Mouse (Mus musculus): Measurements from ENCODE around the gene Dlgap5. TPM values are rescaled to one million over a fixed set of nuclear protein-coding genes. Genes with fewer than 3 reads are reported as not detected.

The Dlgap5 gene
- polyA plus RNA-seq, 1 experiment from 2014 or later = 37.0 TPM

DNA sequence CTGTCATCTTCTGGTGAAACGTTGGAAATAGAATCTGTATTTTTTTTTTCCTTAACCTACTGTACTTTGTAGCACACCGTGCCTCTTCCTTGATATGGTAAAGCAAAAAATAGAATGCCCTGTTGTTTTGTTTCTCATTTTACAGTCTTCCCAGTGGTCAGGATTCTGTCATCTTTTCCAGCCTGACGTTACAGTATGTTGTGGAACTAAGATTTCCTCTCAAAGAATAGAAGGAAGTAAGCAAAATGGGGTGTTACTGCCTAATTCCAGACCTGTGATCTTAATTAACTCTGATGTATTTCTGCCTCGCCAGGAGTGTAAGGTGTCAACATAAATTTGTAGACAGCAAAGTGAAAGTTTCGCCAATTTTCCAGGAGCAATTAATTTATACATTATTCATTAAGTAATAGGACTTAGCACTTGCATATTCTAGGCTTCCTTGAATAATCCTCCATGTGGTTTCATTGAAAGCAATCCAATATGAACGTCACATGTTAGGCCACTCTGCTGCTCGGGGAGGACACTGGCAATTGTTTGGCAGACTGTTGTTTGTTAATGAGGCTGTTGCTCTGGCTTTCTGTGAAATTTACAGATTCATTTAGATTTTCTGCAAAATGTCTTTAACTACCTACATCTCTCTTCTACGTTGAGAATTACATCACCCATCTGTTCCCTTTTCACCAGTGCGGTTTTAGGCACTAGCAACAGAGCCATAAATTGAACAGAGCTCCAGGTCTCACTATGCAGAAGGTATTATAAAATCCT lies 27.3 kb upstream of the Dlgap5 start:
- Histone ChIP-seq H3K4me3 (replicated peaks; ENCODE audit: low read length) (no peak overlapping the region), H3K4me2 (ENCODE audit: low read depth, low read length) (no peak overlapping the region), H3K9ac (ENCODE audit: low read length) (no peak overlapping the region), H3K36me3 (ENCODE audit: control insufficient read depth, insufficient read depth, low read length) (no peaks in the 10 kb centered on the region), H3K4me1 (ENCODE audit: control insufficient read depth, insufficient read depth, low read length) (no peaks in the 10 kb centered on the region), H3K27ac (ENCODE audit: low read length) (no peak overlapping the region), H3K9me3 (replicated peaks; ENCODE audit: control insufficient read depth, low read length) (no peaks in the 10 kb centered on the region), H3K27me3 (ENCODE audit: control insufficient read depth, insufficient read depth, low read length) (no peaks in the 10 kb centered on the region)
- WGBS = 64% methylated on average over 9 of the region's 9 CpGs
- no peak for ATAC-seq (ENCODE audit: insufficient read depth, low FRiP score)

DNA sequence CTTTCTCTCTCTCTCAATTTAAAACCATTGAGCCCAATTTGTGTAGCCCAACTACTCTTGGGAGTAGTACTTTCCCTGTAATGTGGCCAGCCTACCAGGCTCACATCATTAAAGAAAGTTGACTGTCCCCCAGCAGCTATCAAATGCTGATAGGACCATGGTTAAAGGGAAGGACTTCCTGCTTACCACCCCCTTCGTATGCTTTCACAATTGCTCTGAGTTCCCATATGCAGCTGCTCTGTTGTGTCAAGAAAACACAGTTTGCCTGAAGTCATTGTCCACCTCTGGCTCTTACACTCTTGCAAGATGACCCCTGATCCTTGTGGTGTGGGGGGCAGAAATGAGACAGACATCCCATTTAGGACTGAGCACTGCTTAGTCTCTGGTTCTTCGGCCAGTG lies 26.7 kb upstream of the Dlgap5 start:
- no peaks in the 10 kb centered on the region for H3K4me1 ChIP-seq (ENCODE audit: control insufficient read depth, insufficient read depth, low read length)
- no peak overlapping the region for H3K4me2 ChIP-seq (ENCODE audit: low read depth, low read length)
- H3K36me3 ChIP-seq (ENCODE audit: control insufficient read depth, insufficient read depth, low read length) = no peaks in the 10 kb centered on the region
- no peak for ATAC-seq (ENCODE audit: insufficient read depth, low FRiP score)
- no peaks in the 10 kb centered on the region for H3K27me3 ChIP-seq (ENCODE audit: control insufficient read depth, insufficient read depth, low read length)
- no peak overlapping the region for H3K27ac ChIP-seq (ENCODE audit: low read length)
- no peak overlapping the region for H3K4me3 ChIP-seq (replicated peaks; ENCODE audit: low read length)
- H3K9me3 ChIP-seq (replicated peaks; ENCODE audit: control insufficient read depth, low read length) = peaks cover 3% of the 10 kb centered on the region; the same call in 1 of the 2 replicates
- H3K9ac ChIP-seq (ENCODE audit: low read length) = no peak overlapping the region
- WGBS = 64% methylated on average over 2 of the region's 2 CpGs

DNA sequence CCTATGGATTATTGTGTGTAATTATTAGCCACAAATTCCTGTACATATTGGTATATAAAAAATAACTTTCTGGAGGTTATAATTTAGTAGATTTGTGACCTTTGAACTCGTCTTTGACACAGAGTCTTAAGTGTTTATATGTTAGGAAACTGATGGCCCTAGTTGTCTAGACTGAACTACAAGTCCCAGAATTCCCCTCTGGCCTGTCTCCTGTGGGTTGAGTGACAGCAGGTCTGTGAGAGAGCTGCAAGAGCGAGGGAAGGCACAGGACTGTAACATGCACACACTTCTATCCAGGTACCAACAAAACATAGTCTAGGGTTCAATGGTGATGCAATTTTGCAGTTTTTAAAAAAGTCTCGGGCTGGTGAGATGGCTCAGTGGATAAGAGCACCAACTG lies 20.7 kb upstream of the Dlgap5 start:
- H3K4me2 ChIP-seq (ENCODE audit: low read depth, low read length) = no peak overlapping the region
- no peak overlapping the region for H3K27ac ChIP-seq (ENCODE audit: low read length)
- H3K36me3 ChIP-seq (ENCODE audit: control insufficient read depth, insufficient read depth, low read length) = no peaks in the 10 kb centered on the region
- H3K4me3 ChIP-seq (replicated peaks; ENCODE audit: low read length) = no peak overlapping the region
- no peaks in the 10 kb centered on the region for H3K27me3 ChIP-seq (ENCODE audit: control insufficient read depth, insufficient read depth, low read length)
- no peaks in the 10 kb centered on the region for H3K4me1 ChIP-seq (ENCODE audit: control insufficient read depth, insufficient read depth, low read length)
- WGBS = 66% methylated on average over 3 of the region's 3 CpGs
- no peak overlapping the region for H3K9ac ChIP-seq (ENCODE audit: low read length)
- peaks cover 5% of the 10 kb centered on the region; the same call in 1 of the 2 replicates for H3K9me3 ChIP-seq (replicated peaks; ENCODE audit: control insufficient read depth, low read length)
- no peak for ATAC-seq (ENCODE audit: insufficient read depth, low FRiP score)

DNA sequence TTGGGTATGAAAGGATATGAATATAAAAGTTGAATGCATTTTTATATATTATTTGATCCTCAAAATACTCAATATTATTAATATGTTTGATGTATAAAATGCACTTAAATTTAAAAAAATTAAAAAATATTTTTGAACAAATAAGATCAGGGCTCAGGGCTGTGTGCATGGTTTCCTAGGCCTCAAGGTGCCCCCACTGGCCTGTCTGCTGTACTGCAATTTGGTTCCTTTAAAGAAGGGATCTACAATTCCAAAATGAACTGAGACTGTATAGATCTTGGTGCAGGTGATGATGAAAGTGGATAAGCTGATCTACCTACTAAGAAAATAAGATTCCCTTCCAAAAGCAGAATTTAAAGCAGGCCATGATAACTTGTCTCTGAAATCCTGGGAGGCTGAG lies 14.8 kb upstream of the Dlgap5 start:
- no peak for ATAC-seq (ENCODE audit: insufficient read depth, low FRiP score)
- no peaks in the 10 kb centered on the region for H3K27me3 ChIP-seq (ENCODE audit: control insufficient read depth, insufficient read depth, low read length)
- no peak overlapping the region for H3K9ac ChIP-seq (ENCODE audit: low read length)
- no peaks in the 10 kb centered on the region for H3K4me1 ChIP-seq (ENCODE audit: control insufficient read depth, insufficient read depth, low read length)
- H3K36me3 ChIP-seq (ENCODE audit: control insufficient read depth, insufficient read depth, low read length) = no peaks in the 10 kb centered on the region
- H3K4me3 ChIP-seq (replicated peaks; ENCODE audit: low read length) = no peak overlapping the region
- H3K27ac ChIP-seq (ENCODE audit: low read length) = no peak overlapping the region
- H3K9me3 ChIP-seq (replicated peaks; ENCODE audit: control insufficient read depth, low read length) = no peaks in the 10 kb centered on the region
- no peak overlapping the region for H3K4me2 ChIP-seq (ENCODE audit: low read depth, low read length)

DNA sequence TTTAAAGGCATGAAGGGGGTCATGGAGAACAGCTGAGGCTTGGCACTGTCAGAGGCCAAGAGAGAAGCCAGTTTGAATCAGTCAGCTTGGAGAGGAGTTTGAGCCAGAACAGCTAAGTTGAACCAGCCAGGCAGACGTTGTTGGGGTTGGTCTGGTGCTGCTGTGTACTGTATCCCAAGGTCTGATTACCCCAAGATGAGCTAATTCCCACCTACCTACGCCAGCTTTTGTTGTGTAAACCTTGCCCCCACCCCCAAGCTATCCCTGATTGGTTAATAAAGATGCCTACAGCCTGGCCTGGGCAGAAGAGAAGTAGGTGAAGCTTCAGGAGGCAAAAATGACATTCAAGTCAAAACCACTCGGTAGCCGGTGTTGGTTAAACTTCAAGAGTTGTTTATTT lies 4.3 kb upstream of the Dlgap5 start:
- Histone ChIP-seq H3K4me1 (ENCODE audit: control insufficient read depth, insufficient read depth, low read length) (peaks cover 4% of the 10 kb centered on the region), H3K9me3 (replicated peaks; ENCODE audit: control insufficient read depth, low read length) (no peaks in the 10 kb centered on the region), H3K4me3 (replicated peaks; ENCODE audit: low read length) (no peak overlapping the region), H3K27me3 (ENCODE audit: control insufficient read depth, insufficient read depth, low read length) (no peaks in the 10 kb centered on the region), H3K36me3 (ENCODE audit: control insufficient read depth, insufficient read depth, low read length) (no peaks in the 10 kb centered on the region), H3K4me2 (ENCODE audit: low read depth, low read length) (no peak overlapping the region), H3K27ac (ENCODE audit: low read length) (no peak overlapping the region), H3K9ac (ENCODE audit: low read length) (no peak overlapping the region)
- 70% methylated on average over 4 of the region's 4 CpGs for WGBS
- no peak for ATAC-seq (ENCODE audit: insufficient read depth, low FRiP score)

DNA sequence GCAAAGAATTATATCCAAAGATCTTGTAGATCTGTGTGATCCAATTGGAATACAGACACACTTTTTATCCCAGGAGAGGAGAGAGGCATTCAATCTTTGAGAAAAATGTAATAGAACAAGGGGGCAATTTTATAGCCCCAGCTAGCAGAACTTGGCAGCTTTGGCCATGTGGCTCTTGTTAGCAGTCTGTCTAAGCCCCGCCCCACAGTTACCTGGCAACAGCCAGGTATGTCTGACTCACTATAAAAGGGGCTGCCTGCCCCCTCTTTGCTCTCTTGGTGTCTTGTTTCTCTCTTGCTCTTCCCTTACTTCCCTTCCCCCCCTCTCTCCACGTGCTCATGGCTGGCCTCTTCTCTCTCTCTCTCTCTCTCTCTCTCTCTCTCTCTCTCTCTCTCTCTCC lies 3.4 kb upstream of the Dlgap5 start:
- Histone ChIP-seq H3K9ac (ENCODE audit: low read length) (no peak overlapping the region), H3K36me3 (ENCODE audit: control insufficient read depth, insufficient read depth, low read length) (no peaks in the 10 kb centered on the region), H3K4me2 (ENCODE audit: low read depth, low read length) (no peak overlapping the region), H3K27me3 (ENCODE audit: control insufficient read depth, insufficient read depth, low read length) (no peaks in the 10 kb centered on the region), H3K4me3 (replicated peaks; ENCODE audit: low read length) (no peak overlapping the region), H3K4me1 (ENCODE audit: control insufficient read depth, insufficient read depth, low read length) (peaks cover 11% of the 10 kb centered on the region), H3K9me3 (replicated peaks; ENCODE audit: control insufficient read depth, low read length) (no peaks in the 10 kb centered on the region), H3K27ac (ENCODE audit: low read length) (no peak overlapping the region)
- WGBS = 36% methylated on average over 2 of the region's 2 CpGs
- ATAC-seq (ENCODE audit: insufficient read depth, low FRiP score) = no peak

DNA sequence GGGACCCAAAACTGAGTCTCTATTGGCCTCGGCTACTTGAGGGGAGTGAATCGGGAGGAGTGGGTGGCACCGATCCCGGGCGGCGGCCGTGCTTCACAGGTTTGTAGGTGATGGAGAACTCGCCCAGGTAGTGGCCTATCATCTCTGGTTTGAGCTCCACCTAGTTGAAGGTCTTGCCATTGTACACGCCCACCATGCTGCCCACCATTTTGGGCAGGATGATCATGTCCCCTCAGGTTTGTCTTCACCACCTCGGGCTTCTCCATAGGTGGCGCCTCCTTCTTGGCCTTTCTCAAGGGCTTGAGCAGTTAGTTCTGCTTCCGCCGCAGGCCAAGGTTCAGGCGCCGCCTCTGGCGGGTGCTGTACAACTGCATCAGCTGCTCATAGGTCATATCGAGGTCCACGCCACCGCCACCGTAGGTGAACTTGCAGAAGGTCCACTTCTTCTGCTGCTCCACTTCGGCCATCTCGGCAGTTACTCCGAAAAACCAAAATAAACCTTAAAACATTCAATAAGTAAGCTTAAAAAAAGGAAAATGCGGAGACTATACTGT lies 1.6 kb upstream of the Dlgap5 start:
- Histone ChIP-seq H3K4me1 (ENCODE audit: control insufficient read depth, insufficient read depth, low read length) (peaks cover 11% of the 10 kb centered on the region), H3K9ac (ENCODE audit: low read length) (no peak overlapping the region), H3K27ac (ENCODE audit: low read length) (no peak overlapping the region), H3K36me3 (ENCODE audit: control insufficient read depth, insufficient read depth, low read length) (no peaks in the 10 kb centered on the region), H3K4me2 (ENCODE audit: low read depth, low read length) (no peak overlapping the region), H3K9me3 (replicated peaks; ENCODE audit: control insufficient read depth, low read length) (no peaks in the 10 kb centered on the region), H3K4me3 (replicated peaks; ENCODE audit: low read length) (no peak overlapping the region), H3K27me3 (ENCODE audit: control insufficient read depth, insufficient read depth, low read length) (no peaks in the 10 kb centered on the region)
- WGBS = 92% methylated on average over 24 of the region's 24 CpGs
- ATAC-seq (ENCODE audit: insufficient read depth, low FRiP score) = no peak

DNA sequence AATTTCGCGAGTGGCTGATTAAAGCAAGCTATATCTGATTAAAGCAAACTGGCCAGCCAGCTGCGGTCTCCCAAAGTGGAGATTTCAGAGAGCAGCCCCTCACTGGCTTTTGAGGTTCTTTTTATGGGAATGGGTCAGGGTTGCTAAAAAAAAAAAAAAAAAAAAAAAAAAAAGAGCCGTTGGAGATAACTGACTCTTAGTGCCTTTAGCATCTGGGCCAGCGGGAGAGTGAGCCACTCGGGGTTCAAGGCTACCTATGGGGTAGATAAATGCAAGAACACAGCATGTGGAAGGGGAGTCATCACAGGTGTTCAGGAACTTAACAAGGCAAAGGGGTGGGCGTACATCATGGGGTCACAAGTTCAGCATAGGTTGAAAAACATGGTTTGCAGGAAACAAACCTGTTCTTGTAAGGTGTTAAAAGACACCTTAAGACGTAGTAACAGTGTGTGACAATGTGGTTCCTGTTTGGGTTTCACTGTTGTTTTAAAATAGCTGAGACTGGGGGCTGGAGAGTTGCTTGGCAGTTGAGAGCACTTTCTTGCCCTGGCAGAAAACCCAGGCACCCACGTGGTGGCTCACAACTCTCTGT lies 923 bp upstream of the Dlgap5 start:
- peaks cover 11% of the 10 kb centered on the region for H3K4me1 ChIP-seq (ENCODE audit: control insufficient read depth, insufficient read depth, low read length)
- H3K9ac ChIP-seq (ENCODE audit: low read length) = no peak overlapping the region
- H3K27ac ChIP-seq (ENCODE audit: low read length) = 0 out of 2 replicates have a peak overlapping the region, but pooled peaks have one; percentile 3
- no peak overlapping the region for H3K4me3 ChIP-seq (replicated peaks; ENCODE audit: low read length)
- no peaks in the 10 kb centered on the region for H3K36me3 ChIP-seq (ENCODE audit: control insufficient read depth, insufficient read depth, low read length)
- no peak for ATAC-seq (ENCODE audit: insufficient read depth, low FRiP score)
- 73% methylated on average over 9 of the region's 9 CpGs for WGBS
- no peaks in the 10 kb centered on the region for H3K27me3 ChIP-seq (ENCODE audit: control insufficient read depth, insufficient read depth, low read length)
- 0 out of 2 replicates have a peak overlapping the region, but pooled peaks have one; percentile 71 for H3K4me2 ChIP-seq (ENCODE audit: low read depth, low read length)
- H3K9me3 ChIP-seq (replicated peaks; ENCODE audit: control insufficient read depth, low read length) = no peaks in the 10 kb centered on the region

DNA sequence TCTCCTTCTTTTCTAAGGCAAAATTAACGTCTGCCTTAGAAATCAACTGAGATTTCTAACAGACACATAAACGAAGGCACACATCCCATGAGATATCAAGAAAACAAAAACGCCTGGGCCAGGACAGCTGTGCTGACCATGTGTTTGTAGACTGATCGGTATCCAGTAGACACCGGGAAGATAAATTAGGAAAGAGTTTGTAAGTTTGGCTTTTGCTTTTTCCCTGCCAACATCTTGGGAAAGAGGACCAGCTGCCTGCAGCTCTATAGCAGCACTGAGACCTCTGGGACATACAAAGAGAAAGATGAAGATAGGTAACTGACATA lies 422 bp upstream of the Dlgap5 start:
- 24% methylated on average over 5 of the region's 5 CpGs for WGBS
- H3K36me3 ChIP-seq (ENCODE audit: control insufficient read depth, insufficient read depth, low read length) = no peaks in the 10 kb centered on the region
- H3K4me1 ChIP-seq (ENCODE audit: control insufficient read depth, insufficient read depth, low read length) = peaks cover 11% of the 10 kb centered on the region
- H3K9me3 ChIP-seq (replicated peaks; ENCODE audit: control insufficient read depth, low read length) = no peaks in the 10 kb centered on the region
- peak overlapping the region; percentile 71 for H3K4me2 ChIP-seq (ENCODE audit: low read depth, low read length)
- H3K9ac ChIP-seq (ENCODE audit: low read length) = peak overlapping the region; percentile 54
- peak overlapping the region; percentile 71 for H3K4me3 ChIP-seq (replicated peaks; ENCODE audit: low read length)
- H3K27me3 ChIP-seq (ENCODE audit: control insufficient read depth, insufficient read depth, low read length) = no peaks in the 10 kb centered on the region
- H3K27ac ChIP-seq (ENCODE audit: low read length) = 0 out of 2 replicates have a peak overlapping the region, but pooled peaks have one; percentile 3
- ATAC-seq (ENCODE audit: insufficient read depth, low FRiP score) = no peak

Data from stomach, embryonic 16.5 days (tissue).